Mouse (Mus musculus): ENCODE data around the gene Pik3ap1. TPM values are rescaled to one million over a fixed set of nuclear protein-coding genes. Genes with fewer than 3 reads are reported as not detected.

The Pik3ap1 gene
- polyA plus RNA-seq, 1 experiment from 2014 or later = 3.6 TPM

- DNase-seq (ENCODE audit: low spot score) = no peak
Measured at GRCm38 (mm10) chr19:41282216-41282615, 102.7 kb downstream of the Pik3ap1 start.

- DNase-seq (ENCODE audit: low spot score) = no peak
Measured at GRCm38 (mm10) chr19:41279724-41280244, 105.1 kb downstream of the Pik3ap1 start.

- DNase-seq (ENCODE audit: low spot score) = no peak
Measured at GRCm38 (mm10) chr19:41278606-41279005, 106.3 kb downstream of the Pik3ap1 start.

GRCm38 (mm10) chr19:41275588-41275987 is 109.3 kb downstream of the Pik3ap1 start:
- DNase-seq (ENCODE audit: low spot score) = no peak

GRCm38 (mm10) chr19:41270906-41271305 is 114.0 kb downstream of the Pik3ap1 start:
- no peak for DNase-seq (ENCODE audit: low spot score)

GRCm38 (mm10) chr19:41270151-41270727 is 114.7 kb downstream of the Pik3ap1 start:
- DNase-seq (ENCODE audit: low spot score) = no peak

GRCm38 (mm10) chr19:41266251-41266901 is 118.5 kb downstream of the Pik3ap1 start:
- no peak for DNase-seq (ENCODE audit: low spot score)

GRCm38 (mm10) chr19:41264331-41264799 is 120.5 kb downstream of the Pik3ap1 start:
- DNase-seq (ENCODE audit: low spot score) = no peak

GRCm38 (mm10) chr19:41263630-41264295 is 121.1 kb downstream of the Pik3ap1 start, which contains the start of gene Tm9sf3:
Gene Tm9sf3 (minus strand): TSS chr19:41263997.
- peak; percentile 91 for DNase-seq (ENCODE audit: low spot score)

- peak; percentile 73 for DNase-seq (ENCODE audit: low spot score)
Measured at GRCm38 (mm10) chr19:41262712-41263629, 121.9 kb downstream of the Pik3ap1 start.

GRCm38 (mm10) chr19:41260736-41261135 is 124.2 kb downstream of the Pik3ap1 start:
- no peak for DNase-seq (ENCODE audit: low spot score)

- DNase-seq (ENCODE audit: low spot score) = no peak
Measured at GRCm38 (mm10) chr19:41259256-41259655, 125.6 kb downstream of the Pik3ap1 start.

GRCm38 (mm10) chr19:41258707-41259106 is 126.2 kb downstream of the Pik3ap1 start:
- peak; percentile 63 for DNase-seq (ENCODE audit: low spot score)

- no peak for DNase-seq (ENCODE audit: low spot score)
Measured at GRCm38 (mm10) chr19:41254584-41254983, 130.3 kb downstream of the Pik3ap1 start.

GRCm38 (mm10) chr19:41248968-41249367 is 135.9 kb downstream of the Pik3ap1 start:
- no peak for DNase-seq (ENCODE audit: low spot score)

- no peak for DNase-seq (ENCODE audit: low spot score)
Measured at GRCm38 (mm10) chr19:41248271-41248670, 136.6 kb downstream of the Pik3ap1 start.

- no peak for DNase-seq (ENCODE audit: low spot score)
Measured at GRCm38 (mm10) chr19:41246271-41246670, 138.6 kb downstream of the Pik3ap1 start.

- peak; percentile 46 for DNase-seq (ENCODE audit: low spot score)
Measured at GRCm38 (mm10) chr19:41244581-41244980, 140.3 kb downstream of the Pik3ap1 start.

- no peak for DNase-seq (ENCODE audit: low spot score)
Measured at GRCm38 (mm10) chr19:41241997-41242396, 142.9 kb downstream of the Pik3ap1 start.

- no peak for DNase-seq (ENCODE audit: low spot score)
Measured at GRCm38 (mm10) chr19:41233698-41234097, 151.2 kb downstream of the Pik3ap1 start.

Measured in thymus, postnatal 0 days (tissue).